Mouse (Mus musculus): ENCODE measurements at regions not wholly inside any gene's neighbourhood (a gene's known extent, or its start where the extent isn't known, plus 50 kb on each side); places are given as distances from the start of the nearest gene placed in this dataset.

- DNase-seq, result no peak
These were observed 136.5 kb upstream of the 4930535I16Rik start for GRCm38 (mm10) chr4:124054240-124054760.

DNA sequence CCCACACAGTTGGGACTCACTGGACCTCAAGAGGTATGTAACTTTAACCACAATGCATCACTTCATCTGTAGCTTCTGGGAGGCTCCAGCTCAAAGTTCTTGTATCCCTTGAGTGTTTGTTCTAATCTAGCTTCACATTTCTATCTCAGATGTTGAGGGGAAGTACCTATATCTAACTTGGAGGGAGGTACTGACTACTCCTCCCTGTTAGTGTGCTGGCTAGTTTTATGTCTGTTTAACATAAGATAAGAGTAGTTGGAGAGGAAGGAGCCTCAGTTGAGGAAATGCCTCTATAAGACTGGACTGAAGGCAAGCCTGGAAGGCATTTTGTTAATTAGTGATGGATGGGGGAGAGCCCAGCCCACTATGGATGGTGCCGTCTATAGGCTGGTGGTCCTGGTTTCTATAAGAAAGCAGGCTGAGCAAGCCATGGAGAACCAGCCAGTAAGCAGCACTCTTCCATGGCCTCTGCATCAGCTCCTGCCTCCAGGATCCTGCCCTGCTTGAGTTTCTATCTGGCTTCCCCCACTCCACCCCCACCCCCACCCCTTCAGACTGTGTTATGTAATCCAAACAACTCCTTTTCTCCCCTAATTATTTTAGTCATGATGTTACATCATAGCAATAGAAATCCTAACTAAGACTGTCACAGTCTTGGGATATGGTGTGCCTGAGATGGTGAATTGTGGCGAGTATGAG is 135.7 kb upstream of the 4930535I16Rik start:
- no peak for DNase-seq

DNA sequence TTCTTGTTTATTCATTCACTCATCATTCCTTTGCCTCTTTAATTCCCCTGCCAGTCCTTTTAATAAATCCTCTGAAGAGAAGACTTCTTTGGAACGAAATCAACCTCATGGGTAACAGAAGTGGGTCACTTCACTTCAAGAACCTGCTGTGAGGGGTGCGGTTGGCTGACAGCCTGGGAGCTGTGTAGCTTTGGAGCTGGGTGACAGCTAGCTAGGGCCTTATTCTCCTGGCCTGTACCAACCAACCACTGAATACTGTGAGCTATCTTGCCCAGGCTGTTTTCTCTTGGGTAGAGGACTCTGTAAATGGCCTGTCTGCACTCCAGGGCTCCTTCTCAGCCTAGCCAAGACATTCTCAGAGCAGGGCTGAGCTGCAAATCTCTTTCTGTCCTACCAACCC is 134.6 kb upstream of the 4930535I16Rik start:
- no peak for DNase-seq

GRCm38 (mm10) chr4:124048348-124048831 is 130.6 kb upstream of the 4930535I16Rik start:
- DNase-seq, result peak; percentile 8

DNA sequence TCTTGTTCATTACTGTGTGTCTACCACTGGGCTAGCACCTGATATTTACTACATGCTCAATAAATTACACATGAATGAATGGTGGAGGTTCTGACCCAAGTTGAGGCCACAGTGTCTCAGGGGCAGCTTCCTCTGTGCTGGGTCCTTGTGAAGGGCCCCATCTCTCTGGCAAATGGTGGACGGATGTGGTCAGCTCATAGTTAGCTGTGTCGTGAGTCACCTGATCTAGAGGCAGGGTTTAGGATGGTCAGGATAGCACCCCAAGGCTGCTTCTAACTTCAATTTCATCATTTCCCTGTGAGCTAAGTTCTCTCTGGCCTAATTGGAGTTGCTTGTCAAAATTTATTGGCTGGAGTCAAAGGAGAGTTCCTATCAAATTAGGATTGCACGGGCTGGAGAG is 130.1 kb upstream of the 4930535I16Rik start:
- no peak for DNase-seq

DNA sequence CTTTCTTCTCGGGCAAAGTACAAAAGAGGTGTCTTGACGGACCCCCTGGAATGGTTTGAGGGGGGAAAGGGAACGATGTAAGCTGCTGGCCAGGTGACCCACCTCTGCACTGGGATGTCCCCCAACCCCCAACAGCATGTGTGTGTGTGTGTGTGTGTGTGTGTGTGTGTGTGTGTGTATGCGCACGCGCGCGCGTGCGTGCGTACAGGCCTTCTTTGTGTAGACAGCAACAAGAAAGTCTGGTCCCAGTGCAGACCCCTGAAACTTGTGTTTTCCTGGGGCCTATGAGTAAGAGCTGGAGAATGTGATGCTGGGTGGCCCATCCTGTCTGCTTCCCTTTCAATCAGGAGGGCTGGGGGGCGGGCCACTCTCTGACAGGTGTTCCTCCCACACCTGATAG is 118.7 kb upstream of the 4930535I16Rik start:
- no peak for DNase-seq

DNA sequence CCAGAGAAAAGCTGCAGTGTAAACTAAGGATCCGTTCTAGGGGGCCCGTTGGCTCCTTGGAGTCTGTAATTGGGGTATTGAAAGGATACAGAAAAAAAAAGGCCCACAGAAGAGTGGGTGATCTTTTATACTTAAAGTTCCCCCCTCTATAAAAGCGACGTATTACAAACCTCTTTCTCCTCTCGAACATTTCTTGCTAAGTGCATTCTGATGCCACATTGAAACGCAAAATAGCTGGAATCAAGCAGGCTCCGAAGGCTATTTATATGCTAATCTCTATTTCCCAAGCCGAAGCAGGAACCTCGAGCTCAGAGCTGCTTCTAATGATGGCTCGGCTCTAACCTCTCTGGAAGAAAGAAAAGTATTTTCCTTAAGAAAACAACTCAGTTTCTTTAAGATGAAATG is 117.8 kb upstream of the 4930535I16Rik start:
- DNase-seq, result no peak

DNA sequence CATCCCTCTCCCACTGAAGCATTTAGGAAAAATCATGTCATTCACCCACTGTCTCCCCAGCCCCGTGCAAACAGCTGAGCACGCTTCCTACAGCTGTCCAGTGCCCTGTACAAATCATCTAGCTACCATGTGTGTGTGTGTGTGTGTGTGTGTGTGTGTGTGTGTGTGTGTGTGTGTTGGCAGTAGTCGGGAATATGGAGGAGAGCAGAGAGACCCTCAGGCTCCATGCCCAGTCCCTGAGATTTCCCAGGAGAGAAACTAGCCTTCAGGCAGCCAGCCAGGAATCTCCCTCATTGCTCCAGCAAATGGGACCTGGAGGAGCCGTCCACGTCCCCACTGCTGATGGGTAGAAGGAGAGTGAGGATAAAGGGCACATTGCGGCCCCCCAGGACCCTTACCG is 117.4 kb upstream of the 4930535I16Rik start:
- no peak for DNase-seq

DNA sequence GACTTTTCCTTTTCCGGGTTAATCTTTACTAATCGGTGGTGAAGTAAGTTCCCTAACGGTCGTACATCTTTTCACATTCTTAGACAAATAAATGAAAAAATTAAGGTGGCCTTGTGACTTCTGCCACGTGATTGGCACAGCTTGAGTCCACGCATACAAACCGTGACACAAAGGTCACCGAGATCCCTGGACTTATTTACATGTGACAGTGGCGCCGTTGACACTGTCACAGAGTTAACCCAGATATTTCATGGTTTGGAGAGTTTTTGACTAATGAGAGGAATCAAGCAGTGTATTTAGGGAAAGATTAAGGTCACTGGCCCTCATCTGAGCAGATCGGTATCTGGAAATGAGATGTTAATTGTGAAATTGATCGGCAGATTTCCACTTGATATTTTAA is 110.2 kb upstream of the 4930535I16Rik start:
- no peak for DNase-seq

- DNase-seq, result no peak
These were observed 98.6 kb upstream of the 4930535I16Rik start for GRCm38 (mm10) chr4:124016401-124016800.

DNA sequence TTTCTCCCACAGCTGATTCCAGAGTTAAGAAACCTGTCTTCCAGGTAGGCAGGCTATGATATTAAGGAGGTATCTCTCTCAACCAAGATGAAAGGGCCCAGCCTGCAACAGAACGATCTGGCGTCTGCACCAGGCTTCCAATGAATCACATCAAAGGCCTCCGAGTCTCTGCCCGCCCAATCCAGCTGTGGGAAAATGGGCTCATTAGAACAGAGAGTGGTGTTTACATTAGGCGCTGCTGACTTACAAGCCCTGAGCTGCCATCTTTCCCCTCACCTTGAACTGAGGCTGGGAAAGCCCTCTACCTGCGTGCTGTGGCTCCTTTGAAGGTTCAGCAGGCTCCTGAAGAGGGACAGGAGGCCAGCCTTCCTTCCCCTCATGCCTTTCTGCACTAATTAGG is 97.5 kb upstream of the 4930535I16Rik start:
- DNase-seq, result no peak

GRCm38 (mm10) chr4:124012406-124012805 is 94.6 kb upstream of the 4930535I16Rik start:
- DNase-seq, result no peak

- DNase-seq, result no peak
These were observed 90.9 kb upstream of the 4930535I16Rik start for GRCm38 (mm10) chr4:124008725-124009124.

GRCm38 (mm10) chr4:124005626-124006315 is 87.9 kb upstream of the 4930535I16Rik start:
- peak; percentile 7 for DNase-seq

DNA sequence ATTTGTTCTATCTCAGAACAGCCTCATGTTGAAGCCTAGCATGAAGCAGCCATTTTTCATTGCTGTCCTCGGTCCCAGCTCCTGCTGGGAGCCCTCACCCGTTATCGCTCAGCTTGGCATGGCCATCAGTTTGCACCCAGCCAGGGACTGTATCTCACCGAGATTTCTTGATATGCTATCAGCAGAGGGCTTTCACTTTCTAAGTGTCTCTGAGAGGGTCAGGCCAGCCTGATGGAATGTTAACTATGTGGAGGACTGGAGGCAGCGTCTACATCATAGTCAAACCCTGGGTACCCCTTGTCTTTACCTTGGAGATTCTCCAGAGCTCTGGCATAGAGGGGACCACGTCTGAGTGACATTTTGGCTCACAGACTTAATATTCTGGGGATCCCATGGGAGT is 84.9 kb upstream of the 4930535I16Rik start:
- no peak for DNase-seq

- DNase-seq, result no peak
These were observed 84.3 kb upstream of the 4930535I16Rik start for GRCm38 (mm10) chr4:124002105-124002504.

GRCm38 (mm10) chr4:123995815-123996214 is 78.0 kb upstream of the 4930535I16Rik start:
- DNase-seq, result no peak

- DNase-seq, result no peak
These were observed 73.4 kb upstream of the 4930535I16Rik start for GRCm38 (mm10) chr4:123991223-123991622.

GRCm38 (mm10) chr4:123990293-123991185 is 72.7 kb upstream of the 4930535I16Rik start:
- peak; percentile 77 for DNase-seq

Data from kidney, adult 18-20 months (tissue).